Mouse (Mus musculus) heart, postnatal 14 days (tissue): ENCODE results near the gene Tpra1. TPM values are rescaled to one million over a fixed set of nuclear protein-coding genes. Genes with fewer than 3 reads are reported as not detected.
A peak's percentile ranks its signal among the peaks of the same experiment; 100 is the strongest.

ENCODE experiments used
- DNase-seq, 2 experiments: peaks; one replicate each; pipeline ENCODE4 v3.0.0; 2021 to 2022
- intact Hi-C: fragments of 180-260 bp; cut with DNase I; formaldehyde crosslinking; loops from one replicate; pipeline ENCODE4 v1.15.1; 2025
- total RNA-seq, 2 experiments: library from RNA; stranded (reverse); gene quantifications; 2 replicates each; pipeline ENCODE4 v1.2.3; 2021

The Tpra1 gene
- total RNA-seq, 2 experiments from 2014 or later: 34.7 to 38.9 TPM

DNA sequence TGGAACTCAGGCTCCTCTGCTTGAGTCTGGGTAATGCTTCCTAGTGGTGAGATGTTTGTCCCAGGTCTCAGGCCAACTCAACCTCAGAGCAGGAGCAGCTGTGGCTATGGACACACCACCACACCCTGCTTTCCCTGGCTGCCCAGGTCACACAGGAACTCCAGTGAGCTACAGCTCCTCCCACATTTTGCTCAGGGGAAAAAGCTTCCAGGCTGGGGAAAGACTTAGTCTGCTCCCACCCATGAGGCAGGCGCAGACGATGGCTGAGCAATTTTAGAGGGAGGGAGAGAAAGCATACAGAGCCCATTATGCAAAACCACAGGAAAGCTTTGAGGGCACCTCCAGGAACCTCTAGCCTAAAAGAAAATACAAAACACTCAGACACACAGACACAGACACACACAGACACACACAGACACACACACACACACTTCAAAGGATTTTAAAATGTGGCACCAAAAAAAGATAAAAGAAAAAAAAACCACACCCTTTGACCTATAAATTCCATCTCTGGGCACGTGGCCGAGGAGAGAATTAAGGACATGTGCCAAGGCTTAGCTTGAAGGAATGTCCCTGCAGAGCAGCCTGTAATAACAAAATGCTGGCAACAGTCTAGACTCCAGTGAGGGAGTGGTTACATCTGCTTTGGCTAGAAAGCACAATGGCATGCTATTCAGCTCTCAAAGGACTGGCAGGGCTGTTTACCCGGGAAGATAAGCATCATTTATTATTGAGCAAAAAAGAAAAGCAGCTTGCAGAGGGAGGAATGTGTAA, 22.6 kb downstream of the Tpra1 start:
- intact Hi-C loops: no loop called here
- peak; percentile 63 to 83 for DNase-seq

DNA sequence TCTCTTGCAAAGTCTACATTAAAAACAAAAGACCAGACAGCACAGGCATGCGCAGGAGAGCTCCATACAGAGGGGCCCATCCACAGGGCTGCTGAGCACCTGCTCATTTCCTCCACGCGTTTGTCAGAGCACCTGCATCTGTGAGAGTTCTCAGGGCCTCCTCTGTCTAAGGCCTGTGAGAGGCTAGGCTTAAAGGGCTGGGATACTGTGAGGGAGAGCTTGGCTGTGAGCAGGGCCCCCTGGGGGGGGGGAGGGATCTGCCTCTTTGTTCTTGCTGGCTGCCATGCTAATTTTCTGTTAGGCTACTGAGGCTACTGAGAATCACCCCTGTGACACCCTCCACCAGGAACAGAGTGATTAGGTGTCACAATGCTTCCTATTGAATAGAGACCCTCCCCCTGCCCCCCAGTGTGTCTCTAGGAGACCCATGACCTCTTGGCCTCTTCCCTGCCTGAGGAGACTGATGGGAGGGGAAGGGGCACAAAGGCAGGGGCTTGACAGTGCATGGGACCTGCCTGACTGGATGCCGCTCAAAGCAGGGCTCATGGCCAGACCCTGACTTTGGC, 23.7 kb downstream of the Tpra1 start:
- intact Hi-C loops: loop anchor here (2.0 kb wide), 2 partner anchors 435 to 707 kb away; no protein-coding TSS in a partner anchor
- DNase-seq: no peak

DNA sequence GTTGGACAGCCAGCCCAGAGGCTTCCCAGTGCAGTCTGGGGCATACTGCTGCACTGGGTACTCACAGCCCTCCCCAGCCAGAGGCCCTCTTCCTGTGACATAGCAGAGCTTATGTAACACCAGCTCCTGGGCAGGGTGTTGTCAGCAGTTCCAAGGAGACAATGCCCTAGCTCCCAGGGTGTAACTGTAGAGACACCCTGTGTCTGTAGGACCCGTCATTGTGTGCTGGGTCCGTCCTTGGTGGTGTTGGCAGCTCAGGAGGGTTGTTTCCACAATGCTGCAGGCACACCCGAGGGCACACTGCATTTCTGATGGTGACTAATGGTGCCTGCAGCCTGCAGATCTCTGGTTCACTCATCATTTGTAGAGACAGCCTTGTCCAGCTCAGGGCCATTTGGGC, 24.8 kb downstream of the Tpra1 start:
- intact Hi-C loops: loop anchor here (2.0 kb wide), 2 partner anchors 434 to 706 kb away; no protein-coding TSS in a partner anchor
- no peak for DNase-seq

DNA sequence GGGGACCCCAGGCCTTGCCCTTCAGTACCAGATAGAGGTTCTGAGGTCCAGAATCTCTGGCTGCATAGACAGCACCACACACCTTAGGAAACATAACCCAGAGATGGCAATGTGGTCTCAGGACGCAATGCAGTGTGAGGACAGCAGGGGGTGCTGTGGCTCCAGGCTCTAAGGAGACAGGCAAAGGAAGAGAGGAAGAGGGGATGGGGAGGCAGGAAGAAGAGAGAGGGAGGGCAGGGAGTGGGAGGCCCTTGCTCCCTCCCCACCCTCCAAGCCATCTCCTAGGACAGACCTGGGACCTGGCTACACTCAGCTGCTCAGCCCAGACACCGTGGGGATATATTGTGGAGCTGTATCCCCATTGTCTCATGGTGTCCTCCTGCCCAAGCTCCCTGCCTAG, 25.5 kb downstream of the Tpra1 start:
- intact Hi-C loops: loop anchor here (2.0 kb wide), 2 partner anchors 433 to 705 kb away; no protein-coding TSS in a partner anchor
- DNase-seq: peak; percentile 77 to 89

DNA sequence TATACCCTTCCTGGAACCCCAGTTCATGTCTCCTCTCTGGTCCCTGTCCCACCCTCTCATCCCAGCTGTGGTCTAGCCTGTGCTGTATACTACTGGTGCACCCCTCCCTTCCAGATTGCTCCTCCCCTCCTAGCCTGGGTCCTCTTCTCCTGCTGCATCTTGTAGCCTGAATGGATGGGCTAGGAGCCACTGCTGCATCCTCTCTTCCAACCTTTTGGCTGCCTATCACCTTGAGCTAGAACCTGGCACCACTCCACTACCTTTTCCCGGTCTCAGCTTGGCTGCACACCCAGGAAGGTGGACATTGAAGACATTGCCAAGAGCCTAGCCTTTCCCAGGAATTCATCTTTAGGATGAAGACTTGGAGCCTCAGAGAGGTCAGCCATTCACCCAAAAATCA, 26.0 kb downstream of the Tpra1 start:
- intact Hi-C loops: loop anchor here (2.0 kb wide), 1 partner anchor 625 kb away; no protein-coding TSS in a partner anchor

DNA sequence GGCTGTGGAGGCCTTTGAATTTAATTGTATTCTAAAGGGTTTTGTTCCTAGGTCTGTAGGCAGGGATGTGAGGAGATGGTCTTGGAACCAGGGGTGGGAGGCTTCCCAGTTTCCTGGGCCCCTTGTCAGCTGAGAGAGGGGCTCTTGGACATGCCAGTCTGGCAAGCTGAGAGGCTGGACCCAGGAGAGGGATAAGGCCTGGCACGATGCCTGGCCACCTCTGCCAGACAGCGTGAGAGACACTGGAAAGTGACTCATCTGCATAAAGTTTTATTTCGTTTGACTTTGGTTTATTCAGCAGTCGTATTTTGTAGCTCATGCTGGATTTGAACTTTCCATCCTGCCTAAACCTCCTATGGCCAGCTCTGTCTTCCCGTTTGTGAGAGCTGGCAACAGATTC, 26.5 kb downstream of the Tpra1 start:
- intact Hi-C loops: loop anchor here (2.0 kb wide), 1 partner anchor 624 kb away; no protein-coding TSS in a partner anchor

More for the DNA sequence above, 26.0 kb downstream of the Tpra1 start:
- DNase-seq: no peak

DNA sequence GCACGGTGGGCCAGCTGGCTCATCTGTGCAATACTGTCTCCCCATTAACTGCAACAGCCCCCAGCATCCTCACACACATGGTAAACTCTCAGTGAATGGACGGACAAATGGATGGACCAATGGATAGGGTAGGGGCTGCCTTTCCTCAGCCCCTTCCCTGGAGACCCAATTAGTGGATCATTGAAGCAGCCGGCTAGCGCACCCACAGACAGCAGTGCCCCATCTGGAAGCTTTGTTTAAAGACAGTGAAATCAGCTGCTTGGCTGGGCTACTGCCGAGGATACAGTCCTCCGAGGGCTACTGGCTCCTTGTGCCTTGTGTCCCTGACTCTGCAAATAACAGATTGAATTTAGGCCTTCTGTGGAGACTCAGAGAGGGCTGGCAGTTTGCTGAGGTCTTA, 27.4 kb downstream of the Tpra1 start:
- DNase-seq: peak in 1 of 2 experiments; percentile 1
- intact Hi-C loops: loop anchor here (2.0 kb wide), 1 partner anchor 623 kb away; no protein-coding TSS in a partner anchor

More for the DNA sequence above, 26.5 kb downstream of the Tpra1 start:
- no peak for DNase-seq

DNA sequence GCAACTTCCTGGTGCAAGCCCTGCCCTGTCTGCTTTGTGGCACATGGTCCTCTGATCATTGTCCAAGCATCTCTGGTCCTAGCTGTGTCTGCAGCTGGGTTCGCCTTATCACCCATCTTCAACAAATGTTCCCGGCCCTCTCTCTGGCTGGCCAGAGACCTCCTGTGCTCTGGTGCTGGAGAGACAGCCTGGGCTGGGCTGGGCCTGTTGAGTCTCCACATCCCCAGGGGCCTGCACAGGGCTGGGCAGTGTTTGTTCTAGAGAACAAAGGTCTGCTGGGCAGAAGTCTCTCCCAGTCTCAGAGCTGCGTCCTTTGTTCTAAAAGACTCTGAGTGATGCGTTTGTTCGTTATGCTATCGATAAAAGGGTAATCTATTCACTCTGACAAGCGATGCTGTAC, 28.0 kb downstream of the Tpra1 start:
- DNase-seq: peak in 1 of 2 experiments; percentile 5
- intact Hi-C loops: no loop called here

DNA sequence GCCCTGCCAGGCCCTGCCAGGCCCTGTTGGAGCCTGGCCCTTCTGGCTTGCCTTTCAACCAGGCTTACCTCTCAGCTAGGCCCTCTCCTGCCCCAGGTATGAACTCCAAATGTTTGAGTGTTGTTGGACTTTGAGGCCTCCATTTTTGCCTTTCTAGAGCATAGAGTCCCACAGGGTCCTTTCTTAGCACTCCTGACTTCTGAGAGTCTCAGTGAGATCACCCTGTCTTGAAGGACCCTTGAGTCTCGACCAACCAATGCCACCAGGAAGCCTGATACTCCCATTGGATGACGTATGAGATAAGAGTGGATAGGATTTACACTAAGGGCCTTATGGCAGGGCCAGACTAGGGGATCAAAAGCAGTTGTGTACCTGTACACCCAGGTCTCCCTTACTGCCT, 29.4 kb downstream of the Tpra1 start:
- DNase-seq: no peak
- intact Hi-C loops: no loop called here

DNA sequence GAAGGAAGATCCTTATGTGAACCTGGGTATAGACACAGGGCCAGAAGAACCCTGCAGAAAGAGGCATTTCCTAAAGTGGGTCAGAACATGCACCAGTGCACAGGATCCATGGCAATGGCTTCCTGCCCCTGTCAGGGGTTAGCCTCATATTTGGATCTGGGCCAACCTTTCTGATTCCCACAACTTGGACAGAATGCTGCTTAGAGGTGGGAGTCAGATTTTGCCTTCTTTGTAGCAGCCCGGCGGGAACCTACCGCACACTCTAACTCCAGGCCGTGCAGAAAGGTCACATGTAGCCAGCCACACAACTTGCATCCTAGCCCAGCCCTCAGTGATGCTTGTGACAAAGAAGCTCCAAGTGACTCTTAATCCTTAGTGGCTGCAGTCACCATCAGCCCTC, 32.1 kb downstream of the Tpra1 start:
- intact Hi-C loops: no loop called here
- no peak for DNase-seq

DNA sequence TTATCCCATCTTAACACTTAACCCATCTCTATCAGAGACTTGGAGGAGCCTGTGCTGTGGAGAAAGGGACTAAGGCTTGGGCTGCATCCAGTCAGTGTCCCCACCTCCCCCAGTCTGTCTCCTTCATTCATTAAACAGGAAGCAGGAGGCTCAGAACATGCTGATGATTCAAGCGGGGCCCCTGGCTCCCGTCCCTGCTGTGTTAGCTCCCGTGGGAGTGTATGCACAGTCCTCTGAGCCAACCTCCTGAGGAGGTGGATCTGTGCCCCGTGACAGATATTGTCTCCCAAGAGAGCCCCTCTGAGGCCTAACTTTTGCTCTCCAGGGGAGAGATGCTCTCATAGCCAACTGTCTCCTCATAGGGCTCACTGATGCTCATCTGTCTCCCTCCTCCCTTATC, 32.8 kb downstream of the Tpra1 start:
- intact Hi-C loops: loop anchor here (5.0 kb wide), 1 partner anchor 302 kb away; no protein-coding TSS in a partner anchor
- no peak for DNase-seq

DNA sequence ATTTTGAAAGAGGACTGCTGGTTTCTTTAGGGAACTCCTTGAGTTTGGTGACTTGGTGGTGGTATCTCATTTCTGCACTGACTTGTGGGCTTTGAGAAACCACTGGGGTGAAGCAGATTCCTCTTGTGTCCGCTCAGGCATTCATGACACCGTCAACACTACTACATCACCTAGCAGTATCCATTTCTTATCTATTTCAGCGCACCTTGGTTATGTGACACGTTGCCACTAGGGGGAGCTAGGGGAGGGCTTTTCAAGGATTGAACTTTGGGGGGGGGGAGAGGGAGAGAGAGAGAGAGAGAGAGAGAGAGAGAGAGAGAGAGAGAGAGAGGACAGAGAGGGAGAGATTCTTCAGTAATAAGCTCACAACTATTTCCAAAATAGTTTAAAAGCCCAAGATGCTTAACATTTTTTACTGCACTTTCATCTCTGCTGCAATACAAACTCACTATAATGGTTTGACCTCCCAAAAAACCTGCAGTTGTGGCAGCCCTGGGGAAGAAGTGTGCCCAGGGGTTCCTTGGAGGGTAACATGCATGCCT, 33.8 kb downstream of the Tpra1 start:
- peak in 1 of 2 experiments; percentile 67 for DNase-seq

DNA sequence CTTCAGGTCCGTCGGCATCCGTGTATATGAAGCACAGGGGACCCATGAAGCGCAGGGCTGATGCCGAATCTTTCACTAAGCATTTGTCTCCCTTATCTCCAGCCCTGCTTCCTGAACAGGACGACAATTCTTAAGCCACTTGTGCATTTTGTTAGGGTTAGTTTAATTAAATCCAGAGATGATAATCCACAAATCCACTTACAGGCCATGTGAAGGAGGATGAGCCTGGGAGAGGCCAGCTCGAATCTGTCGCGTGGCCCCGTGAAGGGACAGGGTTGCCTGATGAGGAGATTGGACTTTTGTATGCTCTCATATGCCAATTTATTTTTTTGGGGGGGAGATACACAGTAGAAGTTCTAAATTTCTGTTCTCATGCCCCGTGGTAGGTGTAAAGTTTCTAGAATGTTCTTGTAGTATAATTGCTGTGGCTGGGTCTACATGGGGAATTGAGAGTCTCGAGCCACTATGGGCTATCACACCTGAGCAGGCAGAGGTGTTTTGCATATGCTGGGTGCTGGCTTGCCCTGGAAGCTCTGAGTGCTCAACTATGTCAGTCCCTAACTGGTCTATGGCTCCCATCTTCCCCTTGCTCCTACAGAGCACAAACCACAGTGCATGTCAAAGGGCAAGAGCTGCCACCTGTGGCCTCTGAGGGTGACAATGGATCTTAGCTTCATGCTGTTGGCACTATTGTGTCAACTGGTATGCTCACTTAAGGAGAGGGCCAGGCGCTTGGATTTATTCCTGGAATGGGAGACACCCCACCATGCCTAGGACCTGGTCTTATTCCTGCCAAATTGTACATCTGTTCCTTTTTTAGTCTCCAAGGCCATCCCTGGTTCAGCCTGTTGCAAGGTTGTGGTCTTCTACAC, 34.5 kb downstream of the Tpra1 start:
- intact Hi-C loops: loop anchor here (5.0 kb wide), 1 partner anchor 301 kb away; no protein-coding TSS in a partner anchor
- no peak for DNase-seq

More for the DNA sequence above, 33.8 kb downstream of the Tpra1 start:
- intact Hi-C loops: loop anchor here (5.0 kb wide), 1 partner anchor 301 kb away; no protein-coding TSS in a partner anchor

DNA sequence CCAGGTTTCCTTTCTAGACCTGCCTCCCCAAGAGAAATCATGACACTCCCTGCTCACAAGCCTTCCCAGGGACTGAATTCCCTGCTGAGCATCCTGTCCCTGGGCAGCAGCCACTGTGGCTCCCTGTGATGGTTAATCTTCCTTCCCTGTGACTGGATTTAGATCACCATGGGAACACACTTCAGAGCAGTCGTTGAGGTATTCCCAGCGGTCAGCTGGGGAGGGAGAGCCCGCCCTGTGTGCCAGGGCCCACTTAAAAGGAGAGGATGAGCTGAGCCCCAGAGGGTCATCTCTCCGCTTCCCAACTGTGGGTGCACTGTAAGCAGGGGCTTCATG, 35.1 kb downstream of the Tpra1 start:
- intact Hi-C loops: loop anchor here (5.0 kb wide), 1 partner anchor 300 kb away; no protein-coding TSS in a partner anchor
- no peak for DNase-seq

DNA sequence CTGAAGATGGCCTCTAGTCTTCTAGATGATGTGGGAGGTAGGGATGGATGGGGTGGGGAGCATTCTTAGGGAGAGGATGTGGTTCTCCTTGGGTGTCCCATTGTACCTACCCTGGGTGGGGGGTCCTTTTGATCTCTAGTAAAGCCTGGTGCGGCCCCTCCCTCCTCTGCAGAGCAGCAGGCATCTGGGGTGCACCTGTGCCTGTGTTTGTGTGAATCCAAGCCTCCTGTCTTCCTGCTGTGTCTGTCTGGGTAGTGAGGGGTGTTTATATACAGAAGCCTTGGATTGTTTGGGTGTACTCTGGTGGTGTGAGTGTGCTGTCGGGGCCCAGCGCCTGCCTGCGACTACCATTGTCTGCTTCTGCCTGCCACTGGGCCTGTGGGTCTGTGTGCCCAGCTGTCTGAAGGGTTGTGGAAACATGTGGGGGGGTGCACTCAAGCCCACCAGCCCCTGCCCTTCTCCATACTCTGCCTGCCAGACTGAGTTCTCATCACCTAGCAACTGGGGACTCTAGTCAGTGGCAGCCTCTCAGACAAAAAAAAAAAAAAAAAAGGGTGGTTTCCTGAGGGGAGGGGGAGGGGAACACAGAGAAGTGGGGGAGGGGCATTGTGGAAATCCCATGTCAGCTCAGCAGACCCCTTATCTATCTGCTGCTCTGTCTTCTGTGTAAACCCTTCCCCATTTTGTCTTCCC, 36.1 kb downstream of the Tpra1 start:
- DNase-seq: no peak
- intact Hi-C loops: loop anchor here (5.0 kb wide), 1 partner anchor 299 kb away; no protein-coding TSS in a partner anchor

DNA sequence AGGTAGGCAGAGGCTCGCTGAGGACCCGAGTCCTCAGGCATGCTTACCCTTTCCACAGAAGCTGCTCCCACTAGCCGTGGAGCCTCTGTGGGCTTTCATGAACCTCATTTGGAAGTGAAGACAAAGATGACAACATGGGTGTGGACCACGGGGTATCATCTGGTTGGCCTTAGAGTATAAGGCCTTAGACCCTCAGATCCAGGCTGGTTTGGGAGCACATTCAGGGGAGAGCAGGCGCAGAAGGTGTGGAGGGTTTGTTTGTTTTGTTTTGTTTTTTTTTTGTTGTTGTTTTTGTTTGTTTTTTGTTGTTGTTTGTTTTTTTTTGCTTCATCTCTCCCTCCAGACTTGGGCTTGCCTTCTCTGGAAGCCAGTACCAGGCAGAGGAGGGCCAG, 36.6 kb downstream of the Tpra1 start:
- intact Hi-C loops: loop anchor here (5.0 kb wide), 1 partner anchor 299 kb away; no protein-coding TSS in a partner anchor

DNA sequence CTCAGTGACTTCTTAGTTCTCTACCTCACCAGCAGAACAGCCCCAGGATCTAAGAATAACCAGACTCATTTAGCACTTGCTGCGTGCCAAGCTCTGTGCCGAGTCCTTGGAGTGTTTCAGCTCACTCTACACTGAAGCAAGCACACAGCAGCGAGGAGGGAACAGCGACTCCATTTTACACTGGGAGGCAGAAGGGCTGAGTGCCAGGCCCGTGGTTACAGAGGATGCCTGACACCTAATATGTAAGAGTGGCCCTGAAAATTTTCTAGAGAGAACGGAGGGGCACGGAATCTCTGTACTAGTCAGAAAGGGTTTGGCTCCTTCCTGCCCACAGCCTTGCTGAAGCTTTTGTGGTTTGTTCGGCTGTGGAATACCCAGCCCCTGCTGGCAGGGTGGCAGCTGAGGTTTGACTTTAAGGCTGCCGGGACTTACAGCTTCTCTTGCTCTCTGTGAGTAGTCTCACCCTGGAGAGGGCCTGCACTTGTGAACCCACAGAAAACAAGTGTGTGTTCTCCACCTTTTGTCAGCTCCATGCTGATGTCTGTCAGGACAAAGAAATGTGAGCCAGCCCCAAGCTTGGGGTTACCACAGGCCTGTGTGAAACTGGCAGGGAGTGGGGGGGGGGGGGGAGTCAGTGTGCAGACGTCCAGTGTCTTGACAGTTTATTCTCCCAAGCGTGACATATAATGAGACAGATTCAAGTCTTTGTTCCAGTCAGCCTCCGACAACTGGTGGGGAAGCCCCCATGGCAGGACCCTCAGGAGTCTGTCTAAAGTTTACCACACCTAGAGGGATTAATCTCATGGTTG, 37.4 kb downstream of the Tpra1 start:
- intact Hi-C loops: loop anchor here (5.0 kb wide), 1 partner anchor 298 kb away; no protein-coding TSS in a partner anchor
- no peak for DNase-seq

More for the DNA sequence above, 36.6 kb downstream of the Tpra1 start:
- no peak for DNase-seq

DNA sequence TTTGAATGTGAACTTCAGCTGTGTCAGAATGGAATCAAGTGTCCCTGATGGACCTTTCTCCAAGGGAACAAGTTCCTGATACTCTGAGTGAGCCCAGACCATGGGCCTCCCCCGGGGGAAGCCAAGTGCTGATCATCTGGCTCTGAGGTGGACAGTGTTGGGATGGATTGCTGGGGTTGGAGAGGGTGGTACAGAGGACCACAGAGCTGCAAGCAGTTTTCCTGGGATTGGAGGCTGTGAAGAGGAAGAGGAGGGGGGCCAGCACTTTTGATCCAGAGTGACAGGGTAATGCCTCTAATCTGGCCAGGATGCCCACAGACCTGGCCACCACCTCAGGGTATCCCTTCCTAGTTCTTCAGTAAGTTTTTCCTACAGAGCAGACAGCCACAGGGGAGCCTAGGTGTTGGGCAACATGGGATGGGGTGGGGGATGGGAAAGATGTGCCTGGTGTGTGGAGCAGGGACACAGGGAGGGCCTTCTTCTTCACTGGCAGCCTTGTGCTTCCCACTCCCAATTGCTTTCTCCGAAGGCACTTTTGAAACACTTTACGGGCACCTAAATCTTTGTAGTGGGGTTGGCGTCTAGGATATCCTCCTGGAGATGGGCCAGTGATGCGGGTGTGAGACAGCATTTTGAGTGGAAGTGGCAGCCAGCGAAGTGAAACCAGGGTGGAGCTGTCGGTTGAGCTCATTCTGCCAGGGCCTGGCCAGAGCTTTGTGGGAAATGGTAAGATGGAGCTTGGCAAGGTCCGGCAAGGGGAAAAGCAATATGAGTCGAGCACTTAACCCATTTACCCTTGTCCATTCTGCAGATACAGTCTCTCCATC, 38.3 kb downstream of the Tpra1 start:
- DNase-seq: no peak
- intact Hi-C loops: no loop called here
